Mouse (Mus musculus) bone marrow, adult 2 months (tissue): ENCODE measurements at regions not wholly inside any gene's neighbourhood (a gene's known extent, or its start where the extent isn't known, plus 50 kb on each side); places are given as distances from the start of the nearest gene placed in this dataset.

ENCODE experiments used
- CTCF ChIP-seq: fragments of 200-500 bp; IDR thresholded peaks from 2 replicates; pipeline ENCODE4 v1.5.1; 2011; ENCODE audit warnings: low read length, control low read depth; ENCODE audit not compliant: control insufficient read depth, insufficient read depth
- POLR2A ChIP-seq: fragments of 200-500 bp; IDR thresholded peaks from 2 replicates; pipeline ENCODE4 v1.6.1; 2011; ENCODE audit warnings: low read depth, mild to moderate bottlenecking, control low read depth, low read length, borderline replicate concordance; ENCODE audit not compliant: control insufficient read depth

- TF ChIP-seq CTCF (no peak), POLR2A (no peak)
These were observed 296.0 kb downstream of the Zpld1 start for GRCm38 (mm10) chr16:55001661-55002289.
